Mouse (Mus musculus) right cerebral cortex, postnatal 4 days (tissue): ENCODE data around the gene Cep104.

Experiments used
- DNase-seq: peaks from one replicate; pipeline ENCODE4 v3.0.0-alpha.2; 2022

Gene Cep104

DNA sequence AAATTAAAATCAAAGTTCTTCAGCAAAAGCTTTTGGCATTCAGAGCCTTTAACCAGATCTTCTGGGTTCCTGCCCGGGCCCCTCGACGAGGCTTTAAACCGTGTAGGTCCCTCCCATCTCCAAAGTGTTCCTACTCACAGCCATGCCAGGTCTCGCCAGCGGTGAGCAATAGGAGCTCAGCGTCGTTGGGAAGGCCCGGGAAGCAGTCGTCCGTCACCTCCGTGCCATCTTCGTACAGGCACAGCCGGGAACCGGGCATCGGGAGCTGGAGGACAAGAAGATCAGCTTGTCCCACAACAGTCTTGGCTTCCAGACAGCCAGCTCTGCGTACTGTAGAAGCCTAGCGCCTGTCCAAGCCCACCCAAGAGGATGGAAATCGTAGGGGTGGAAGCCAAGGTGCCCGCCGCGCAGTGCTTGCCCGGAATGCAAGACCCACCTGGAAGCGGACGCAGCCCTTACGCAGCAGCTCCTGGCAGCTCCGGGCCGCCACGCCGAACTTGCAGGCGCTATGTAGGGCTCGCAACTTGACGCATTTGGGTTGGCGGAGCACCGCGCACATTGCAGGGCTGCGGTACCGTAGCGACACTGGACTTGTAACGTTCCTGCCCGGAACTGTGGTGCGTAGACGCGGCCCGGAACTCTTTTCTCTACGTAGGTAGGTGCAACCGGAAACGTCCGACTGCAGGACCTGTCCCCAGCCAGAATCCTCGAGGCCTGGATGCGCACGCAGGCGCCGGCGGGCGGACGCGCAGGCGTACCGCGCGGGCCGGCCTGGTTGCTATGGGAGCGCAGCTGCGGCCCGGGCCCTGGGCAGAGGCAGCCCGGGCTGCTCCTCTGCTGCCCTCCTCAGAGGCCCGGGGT, at the start of gene Cep104, which contains the start of gene Dffb:
TSS of gene Cep104 (plus strand) at position 764 of the 861 bp plus-strand sequence.
TSS of gene Dffb (minus strand) at position 696 of the 861 bp plus-strand sequence.
- peak; percentile 96 for DNase-seq

DNA sequence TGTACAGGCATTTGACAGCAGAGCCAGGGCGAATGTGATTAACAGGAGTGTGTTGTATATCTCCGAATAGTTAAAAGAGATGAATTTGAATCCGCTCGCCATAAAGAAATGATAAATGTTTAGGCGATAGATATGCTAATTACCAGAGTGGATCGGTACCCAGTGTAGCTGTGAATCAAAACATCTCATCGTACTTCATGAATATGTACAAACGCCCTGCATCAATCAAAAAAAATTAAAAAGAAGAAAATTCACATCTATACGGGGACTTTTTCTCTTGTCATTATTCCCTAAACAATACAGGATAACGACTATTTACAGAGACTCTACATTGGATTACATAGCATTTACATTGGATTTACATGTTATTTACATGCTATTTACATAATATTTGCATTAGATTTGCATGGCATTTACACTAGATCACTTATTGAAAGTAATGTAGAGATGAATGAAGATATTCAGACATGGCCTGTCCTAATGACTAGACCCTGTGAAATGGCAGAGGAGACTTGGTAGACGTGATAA, 46.2 kb upstream of the Cep104 start:
- no peak for DNase-seq

DNA sequence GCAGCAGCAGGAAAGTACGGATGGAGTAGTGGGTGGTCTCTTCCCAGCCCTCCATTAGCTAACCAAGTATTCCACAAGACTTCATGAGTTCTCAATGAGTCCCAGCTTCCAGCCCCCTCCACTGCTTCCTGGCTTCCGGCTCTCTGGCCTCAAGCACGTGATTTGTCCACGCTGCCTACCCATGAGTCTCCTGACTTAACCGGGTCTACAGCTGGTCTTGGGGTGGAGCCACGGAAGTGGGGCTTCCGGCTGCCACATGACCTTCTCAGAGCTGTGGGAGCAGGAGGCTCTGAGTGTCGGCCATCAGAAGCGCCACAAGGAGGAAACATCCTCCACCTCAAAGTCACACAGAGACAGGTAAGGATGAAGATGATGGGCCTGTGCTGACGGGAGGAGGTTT, 45.6 kb upstream of the Cep104 start:
- DNase-seq: no peak

DNA sequence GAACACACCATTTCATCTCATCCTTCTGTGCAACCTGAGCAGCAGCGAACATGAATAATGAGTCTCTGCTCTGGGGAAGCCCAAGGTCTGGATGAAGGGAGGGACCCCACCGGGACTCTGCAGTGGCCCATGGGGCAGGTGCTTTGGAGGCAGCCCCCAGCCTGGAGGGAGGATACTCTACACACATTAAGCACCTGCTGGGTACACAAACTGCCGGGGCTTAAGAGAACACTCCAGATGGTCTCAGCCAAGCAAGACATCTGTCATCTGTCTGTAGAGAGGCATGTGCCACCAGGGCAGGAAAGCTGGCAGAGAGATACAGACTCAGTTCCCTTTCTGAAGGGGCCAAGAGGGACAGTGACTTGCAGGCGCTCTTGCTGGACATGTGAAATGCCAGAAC, 45.1 kb upstream of the Cep104 start:
- DNase-seq: no peak

DNA sequence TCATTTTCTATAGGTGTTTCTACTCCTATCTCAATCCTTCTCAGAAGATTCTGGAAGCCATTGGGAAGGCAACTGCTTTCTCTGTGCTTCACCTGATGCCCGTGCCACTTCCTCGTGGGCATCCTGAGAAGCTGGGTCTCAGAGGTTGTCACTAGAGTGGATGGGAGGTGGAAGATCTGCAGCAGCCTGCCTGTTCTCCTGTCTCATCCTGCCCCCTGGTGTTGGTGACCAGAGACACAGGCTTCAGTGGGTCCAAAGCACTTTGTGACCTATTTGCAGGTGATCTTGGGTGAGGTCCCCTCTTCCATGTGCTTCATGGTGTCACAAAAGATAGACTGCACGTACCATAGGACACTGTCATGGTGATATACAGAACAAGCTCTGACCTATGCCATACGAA, 31.8 kb upstream of the Cep104 start:
- DNase-seq: peak; percentile 61

DNA sequence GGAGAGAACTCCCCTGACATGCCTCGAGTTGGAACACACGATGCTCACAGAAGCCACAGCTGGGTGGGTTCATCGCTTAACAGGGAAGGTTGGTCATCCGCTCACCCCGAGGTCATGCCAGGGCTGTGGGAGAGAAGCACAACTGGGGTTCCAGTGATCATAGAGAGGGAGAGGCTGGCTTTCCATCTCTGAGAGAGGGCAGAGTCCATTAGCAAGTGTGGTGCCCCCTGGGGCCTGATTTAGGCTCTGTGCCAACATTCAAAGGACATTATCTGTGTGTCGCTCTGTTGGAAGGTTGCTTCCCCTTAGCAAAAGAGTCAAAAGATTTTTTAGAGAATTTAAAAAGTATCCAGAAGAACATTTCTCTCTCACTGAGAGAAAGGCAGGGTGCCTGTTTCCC, 30.7 kb upstream of the Cep104 start:
- DNase-seq: no peak

DNA sequence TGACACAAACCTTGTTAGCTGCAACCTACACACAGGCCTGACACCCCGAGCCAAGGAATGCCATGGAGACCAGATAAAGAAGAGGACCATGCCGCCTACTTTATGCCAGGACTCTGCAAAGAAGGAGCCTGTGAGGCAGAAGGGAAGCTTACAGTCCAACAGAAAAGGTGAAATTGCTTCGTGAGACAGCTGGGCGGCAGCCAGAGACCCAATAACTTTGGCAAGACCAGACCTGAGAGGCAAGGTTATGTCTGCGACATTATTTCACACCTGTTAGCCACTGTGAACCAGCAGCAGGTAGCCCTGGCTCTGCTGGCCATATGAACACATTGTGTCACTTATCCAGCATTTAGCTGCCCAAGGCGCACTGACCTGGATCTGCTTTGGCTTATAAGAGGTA, 29.3 kb upstream of the Cep104 start:
- no peak for DNase-seq

DNA sequence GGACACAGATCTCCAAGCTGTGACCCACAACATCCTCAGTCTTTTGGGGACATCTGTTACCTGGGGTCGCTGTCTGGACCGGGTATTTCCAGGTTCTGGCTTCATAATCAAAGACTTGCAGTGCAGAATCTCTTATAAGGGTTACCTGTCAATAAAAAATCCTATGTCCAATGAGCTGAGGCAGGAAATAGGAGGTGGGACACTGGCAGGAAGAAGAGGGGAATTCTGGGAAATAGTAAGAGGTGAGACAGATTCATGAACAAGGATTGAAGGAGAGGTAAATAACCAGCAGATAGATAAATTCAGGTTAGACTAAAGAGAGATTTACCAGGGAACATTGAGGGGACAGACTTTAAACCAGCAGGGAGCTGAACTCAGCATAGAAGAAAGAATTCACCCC, 24.6 kb upstream of the Cep104 start:
- DNase-seq: no peak

DNA sequence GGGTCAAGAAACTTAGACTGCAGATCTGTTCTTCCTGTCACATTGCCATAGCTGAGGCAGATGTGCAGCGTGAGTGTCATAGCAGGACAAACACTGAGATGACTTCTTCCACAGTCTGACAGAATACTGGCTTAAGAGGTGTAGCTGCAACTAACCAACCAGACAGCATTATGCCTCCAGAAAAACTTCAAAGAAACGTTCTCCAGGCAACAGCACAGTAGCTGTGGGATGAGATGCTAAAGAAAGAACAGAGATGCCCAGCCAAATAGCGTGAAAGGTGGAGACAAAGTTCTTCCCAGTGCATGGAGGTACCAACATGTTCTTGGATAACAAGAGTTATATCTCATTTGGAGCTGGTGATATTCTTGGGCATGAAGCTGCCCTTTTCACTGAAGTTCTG, 23.8 kb upstream of the Cep104 start:
- no peak for DNase-seq

DNA sequence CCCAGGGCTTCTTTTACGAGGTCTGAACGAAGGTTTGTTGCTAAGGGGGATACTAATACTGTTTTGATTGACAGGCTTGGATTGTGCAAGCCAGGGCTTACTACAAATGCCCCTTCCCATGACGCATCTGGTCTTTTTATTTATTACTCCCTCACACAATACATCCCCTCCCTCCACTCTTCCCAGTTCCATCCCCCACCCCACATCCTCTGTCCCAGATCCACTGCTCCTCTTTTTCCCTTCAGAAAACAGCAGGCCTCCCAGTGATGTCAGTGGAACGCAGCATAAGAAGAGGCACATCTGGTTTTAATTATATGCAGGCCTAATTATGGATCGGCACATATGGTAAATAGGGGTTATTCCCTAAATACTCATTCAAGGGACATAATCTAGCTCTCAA, 23.3 kb upstream of the Cep104 start:
- no peak for DNase-seq

DNA sequence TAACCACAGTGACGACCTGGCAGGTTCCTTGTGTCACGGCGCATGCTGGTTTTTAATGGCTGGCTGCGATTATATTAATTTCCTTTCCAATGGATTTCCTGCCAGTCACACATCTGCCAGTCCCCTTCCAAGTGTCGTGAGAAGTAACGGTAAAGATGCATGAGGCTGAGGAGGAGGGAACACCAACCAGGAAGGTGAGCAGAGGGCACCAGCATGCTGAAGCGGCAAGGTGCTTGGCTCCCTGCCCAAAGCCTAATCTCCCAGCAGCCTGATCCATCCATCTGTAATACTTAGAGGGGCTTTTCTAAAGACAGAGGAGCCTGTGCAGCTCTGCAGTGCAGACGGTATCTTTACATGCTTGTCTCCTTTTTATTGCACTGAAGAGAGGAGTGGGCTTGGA, 19.3 kb upstream of the Cep104 start:
- DNase-seq: no peak

DNA sequence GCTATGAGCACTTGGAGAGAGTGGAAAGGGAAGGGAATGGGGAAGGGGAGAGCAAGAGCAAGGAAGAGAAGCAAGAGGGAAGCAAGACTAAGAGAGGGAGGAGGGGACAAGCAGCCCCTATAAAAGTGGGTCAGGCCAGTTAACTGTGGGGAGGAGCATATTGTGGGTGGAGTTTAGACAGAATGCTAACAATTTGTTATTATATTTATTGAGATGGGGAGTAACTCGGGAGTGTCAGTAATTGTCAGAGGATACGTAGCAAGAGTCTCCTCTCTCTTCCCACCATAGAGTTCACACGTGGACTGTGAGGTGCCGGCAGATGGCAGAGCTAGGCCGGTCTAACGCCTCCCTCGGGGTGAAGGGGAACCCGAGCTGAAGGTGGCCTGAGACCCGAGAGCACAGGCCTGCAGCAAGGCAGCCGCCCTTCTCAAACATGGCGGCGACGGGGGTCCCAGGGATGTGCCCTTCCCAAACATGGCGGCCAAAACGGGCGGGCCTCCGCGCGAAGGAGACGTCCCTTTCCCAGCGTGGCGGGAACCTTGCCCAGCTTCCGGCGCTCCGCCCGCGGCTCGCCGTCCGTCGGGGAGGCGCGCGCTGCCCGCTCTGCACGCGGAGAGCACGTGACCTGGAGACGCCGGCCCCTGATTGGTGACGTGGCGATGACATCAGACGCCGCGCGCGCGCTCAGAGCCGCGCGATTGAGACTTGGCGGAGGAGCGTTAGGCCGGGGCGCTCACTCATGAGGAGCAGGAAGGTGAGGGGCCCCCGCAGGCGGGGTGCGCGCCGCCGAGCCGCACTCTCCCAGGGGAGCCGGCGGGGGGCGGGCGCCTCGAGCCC, 18.2 kb upstream of the Cep104 start, which contains the start of gene A430005L14Rik:
TSS of gene A430005L14Rik (plus strand) at position 669 of the 837 bp plus-strand sequence.
- peak; percentile 99 for DNase-seq

DNA sequence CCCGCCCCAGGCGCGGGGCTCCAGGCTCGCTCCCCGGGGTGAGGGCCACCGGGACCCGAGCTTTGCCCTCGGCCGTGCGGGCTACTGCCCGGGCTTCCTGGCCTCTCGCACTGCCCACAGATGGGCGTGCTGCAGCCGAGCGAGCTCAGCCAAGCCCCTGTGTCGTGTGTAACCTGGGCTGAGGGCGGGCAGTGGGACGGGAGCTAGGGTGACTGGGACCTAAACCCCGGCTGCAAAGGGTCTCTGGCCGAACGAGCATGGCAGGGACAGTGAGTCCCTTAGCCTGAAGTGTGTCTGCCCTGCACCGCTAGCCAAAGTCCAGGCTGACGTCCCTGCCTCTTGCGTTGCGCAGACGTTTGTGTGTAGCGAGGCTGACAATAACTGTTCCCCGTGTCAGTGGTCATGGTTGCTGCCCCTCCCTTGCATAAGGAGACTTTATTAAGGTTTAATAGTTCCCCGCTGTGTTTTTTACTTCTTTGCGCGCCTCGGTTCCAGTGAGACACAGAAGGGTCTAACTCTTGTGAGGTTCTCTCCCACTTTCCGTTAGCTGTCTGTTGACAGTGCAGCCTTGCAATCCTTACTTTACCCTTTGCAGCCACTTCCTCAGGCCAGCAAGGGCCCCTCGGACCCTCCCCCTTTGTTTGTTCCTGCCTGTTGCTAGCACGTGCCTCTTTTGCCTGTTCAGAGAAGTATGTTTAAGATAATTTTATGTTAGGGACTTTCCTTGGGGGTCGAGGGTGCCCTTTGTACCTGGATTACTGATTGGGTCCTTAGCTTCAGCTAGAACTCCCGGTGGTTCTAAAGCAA, 17.3 kb upstream of the Cep104 start:
- peak; percentile 22 for DNase-seq

DNA sequence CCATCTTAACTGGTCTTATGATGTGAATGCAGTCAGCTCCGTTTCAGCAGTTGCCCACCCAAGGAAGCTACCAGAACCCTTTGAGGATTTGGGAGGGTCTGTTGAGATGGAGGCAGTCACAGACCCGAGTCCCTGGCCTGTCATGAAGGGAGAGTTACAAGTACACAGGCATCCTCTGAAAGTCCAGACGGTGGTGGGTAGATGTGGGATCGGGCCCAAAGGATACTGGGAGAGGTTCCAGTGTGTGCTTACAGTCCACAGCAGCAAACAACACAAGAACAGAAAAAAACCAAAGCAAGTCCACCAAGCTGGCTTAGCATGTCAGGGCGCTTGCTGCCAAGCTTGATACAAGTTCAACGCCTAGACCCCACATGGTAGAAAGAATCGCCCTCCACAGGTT, 12.4 kb upstream of the Cep104 start:
- no peak for DNase-seq

DNA sequence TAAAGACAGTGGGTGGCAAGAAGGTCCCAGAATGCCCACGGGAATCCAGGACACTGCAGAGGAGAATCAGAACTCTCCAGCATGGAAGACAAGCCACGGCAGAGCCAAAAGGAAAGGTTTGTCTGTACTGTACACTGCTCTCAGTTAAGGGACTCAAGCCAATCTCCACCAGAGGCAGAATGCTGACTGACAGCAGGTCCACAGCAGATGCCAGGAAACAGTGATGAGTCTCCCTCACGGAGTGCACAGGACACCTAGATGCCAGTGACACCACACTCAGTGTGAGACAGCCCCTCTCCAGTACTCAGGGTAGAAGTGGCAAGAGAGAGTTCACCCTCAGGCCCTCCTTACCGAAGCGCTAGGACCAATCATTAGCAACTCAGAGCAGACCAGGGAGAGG, 8.3 kb upstream of the Cep104 start:
- no peak for DNase-seq

DNA sequence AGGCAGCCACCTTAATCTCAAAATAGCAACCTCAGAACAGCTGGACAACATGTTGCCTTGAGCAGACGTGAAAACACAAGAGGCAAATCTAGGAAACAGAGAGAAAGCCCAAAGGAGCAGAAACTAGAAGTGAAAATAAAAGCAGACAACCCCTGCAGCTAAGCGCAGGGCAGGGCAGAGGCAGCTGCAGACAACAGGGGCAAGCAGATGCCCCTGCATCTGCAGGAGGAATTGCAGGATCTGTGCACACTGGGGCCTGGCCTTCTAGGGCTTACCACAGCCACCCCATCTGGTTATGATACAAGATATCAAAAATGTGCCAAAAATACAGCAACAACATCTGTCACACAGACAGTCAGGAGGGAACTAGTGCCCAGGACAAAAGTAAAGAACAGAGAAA, 7.4 kb upstream of the Cep104 start:
- no peak for DNase-seq

DNA sequence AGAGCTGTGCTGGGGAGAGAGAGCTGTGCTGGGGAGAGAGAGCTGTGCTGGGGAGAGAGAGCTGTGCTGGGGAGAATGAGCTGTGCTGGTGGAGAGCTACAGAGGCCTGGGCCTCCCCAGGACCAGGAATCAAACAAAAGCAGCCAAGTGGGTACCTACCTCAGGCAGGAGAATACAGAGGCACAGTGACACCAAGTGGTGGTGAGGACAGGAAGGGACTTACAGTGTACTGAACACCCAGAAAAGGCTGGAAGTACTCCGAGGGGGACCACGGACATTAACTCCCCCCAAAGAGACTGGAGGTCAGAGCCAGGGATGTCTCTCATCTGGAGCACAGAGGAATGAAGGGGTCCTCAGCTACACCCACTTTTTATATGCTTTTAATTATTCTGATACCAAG, 6.9 kb upstream of the Cep104 start:
- DNase-seq: no peak

DNA sequence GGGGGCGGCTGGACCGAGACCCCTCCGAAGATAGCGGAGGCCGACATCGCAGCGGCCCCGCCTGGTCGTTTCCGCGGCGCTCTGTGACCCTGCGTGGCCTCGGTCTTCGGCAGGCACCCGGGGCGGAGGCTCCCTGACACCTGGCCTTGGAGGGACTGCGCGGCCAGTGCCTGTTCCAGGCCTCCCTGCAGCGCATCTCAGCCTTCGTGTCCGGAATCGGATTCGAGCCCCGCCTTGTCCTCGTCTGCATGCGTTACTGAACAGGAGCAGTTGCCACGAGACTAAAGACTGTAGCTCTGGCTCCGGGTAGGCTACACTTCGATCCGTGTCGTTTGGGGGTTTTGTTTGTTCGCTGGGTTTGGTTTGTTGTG, 283 bp downstream of the Cep104 start:
- no peak for DNase-seq

DNA sequence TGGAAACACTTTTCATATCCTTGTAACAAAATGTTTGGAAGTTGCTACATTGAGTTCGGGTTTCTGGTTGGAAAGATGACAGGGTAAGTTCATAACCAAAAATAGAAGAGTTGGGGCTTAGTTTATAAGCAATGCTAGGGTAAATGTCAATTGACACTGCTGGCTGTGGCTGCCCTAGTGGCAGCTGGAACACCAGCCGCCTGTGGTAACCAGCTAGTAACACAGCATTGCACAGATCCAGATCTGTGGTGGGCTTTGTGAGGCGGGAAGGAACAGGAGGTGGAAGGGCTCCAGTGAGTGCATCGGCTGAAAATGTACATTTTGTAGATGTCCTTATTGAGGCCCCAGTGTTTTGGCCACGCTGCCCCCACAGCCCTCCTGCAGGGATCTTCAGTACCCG, 774 bp downstream of the Cep104 start:
- no peak for DNase-seq

DNA sequence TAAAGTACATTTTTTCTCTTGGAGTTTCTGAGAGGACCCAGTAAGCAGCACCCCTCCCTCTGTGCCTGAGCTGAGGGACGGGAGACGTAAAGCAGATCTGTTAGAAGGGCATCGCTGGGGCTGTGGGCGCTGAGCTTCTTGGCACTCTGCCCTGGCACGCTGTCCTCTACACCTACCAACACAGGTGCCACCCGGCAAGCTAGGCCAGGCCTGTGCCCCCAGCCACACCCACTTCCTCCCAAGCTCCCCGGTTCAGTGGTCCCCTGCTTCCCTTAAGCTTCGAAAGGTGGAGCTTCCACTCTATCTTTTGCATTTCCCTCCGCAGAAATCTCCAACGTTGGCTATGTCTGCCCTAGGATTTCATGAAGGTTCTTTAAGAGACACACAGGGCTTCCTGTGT, 4.2 kb downstream of the Cep104 start:
- no peak for DNase-seq

DNA sequence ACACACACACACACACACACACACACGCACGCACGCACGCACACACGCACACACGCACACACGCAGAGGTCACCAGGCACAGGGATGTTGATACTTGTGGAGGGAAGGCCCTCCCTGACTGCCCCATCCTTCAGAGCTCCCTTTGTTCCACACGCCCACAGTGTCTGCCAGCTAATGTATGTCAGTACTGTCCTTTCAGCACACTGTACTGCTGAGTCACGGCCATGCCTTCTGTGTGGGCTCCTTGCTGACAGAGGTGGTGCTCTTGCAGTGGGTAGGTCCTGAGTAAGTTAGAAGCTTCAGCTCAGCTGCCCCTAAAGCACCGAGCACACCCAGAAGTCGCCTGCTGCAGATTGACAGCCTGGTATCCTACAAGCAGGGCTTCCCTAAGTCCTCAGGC, 5.5 kb downstream of the Cep104 start:
- no peak for DNase-seq

DNA sequence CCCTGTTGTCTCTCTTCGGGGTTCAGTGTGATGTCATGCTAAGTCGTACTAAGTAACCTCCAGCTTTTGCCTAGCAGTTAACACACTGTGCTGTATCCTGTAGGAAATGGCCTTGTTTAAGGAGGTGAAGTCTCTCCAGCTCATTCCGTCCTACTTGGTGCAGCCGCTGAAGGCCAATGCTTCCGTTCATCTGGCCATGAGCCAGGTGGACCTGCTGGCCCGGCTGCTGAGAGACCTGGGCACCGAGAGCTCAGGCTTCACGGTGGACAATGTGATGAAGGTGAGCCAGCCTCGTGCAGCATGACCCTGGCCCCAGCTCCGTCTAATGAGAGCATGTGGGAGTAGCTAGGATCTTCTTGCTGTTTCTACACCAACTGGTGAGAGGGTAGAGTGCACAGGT, 17.7 kb downstream of the Cep104 start:
- no peak for DNase-seq

DNA sequence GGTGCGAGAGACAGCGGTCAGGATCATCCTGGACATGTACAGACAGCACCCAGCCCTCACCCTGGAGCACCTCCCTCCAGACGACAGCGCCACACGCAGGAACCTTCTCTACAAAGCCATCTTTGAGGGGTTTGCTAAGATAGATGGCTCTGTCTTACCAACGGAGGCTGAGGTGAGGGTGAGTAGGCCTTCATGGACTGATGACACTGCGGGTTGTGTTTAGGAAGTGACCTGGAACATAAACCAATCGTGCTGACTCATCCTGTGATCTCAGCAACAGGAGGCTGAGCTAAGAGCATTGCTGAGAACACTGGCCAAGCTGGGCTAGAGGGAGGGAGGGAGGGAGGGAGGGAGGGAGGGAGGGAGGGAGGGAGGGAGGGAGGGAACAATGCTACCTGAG, 18.5 kb downstream of the Cep104 start:
- DNase-seq: no peak
